9 mouse cellular contexts compared by ENCODE assay signal in genomic region chr11:73326485-73326886, GRCm38 (mm10). TPM values are rescaled to one million over a fixed set of nuclear protein-coding genes. Genes with fewer than 3 reads are reported as not detected.
A peak's percentile ranks its signal among the peaks of the same experiment; 100 is the strongest.
DNase-seq lines count a peak whose midpoint lies in the region; ATAC-seq lines count a peak whose summit lies in the region.
"Had no signal": no experiment of that assay in that cellular context is flagged by ENCODE, and none has a peak within 500 bp of the region (broad histone marks: within the 10 kb centered on the region; RNA-seq: fewer than 3 reads in every experiment).

No protein-coding gene starts in this region.

- H3K27me3 ChIP-seq in liver, embryonic 15.5 days: no peaks in the 10 kb centered on the region

- H3K4me2 ChIP-seq in liver, embryonic 15.5 days: peak overlapping the region; percentile 4; the same call in 1 of the 2 replicates

- H3K36me3 ChIP-seq in liver, embryonic 15.5 days (replicated peaks): no peaks in the 10 kb centered on the region

- H3K9me3 ChIP-seq in liver, embryonic 15.5 days (replicated peaks): no peaks in the 10 kb centered on the region

- DNase-seq in urinary bladder, postnatal 25 days (ENCODE audit: low spot score): peak; percentile 5
- DNase-seq in urinary bladder, adult 2 months (ENCODE audit: low spot score): no peak
- peak; percentile 92 for DNase-seq in kidney, adult 11 months
- DNase-seq in thymus, adult 18-20 months: no peak
- no peak for DNase-seq in cerebellum, postnatal 25 days
- no peak for DNase-seq in cerebellum, postnatal 4 days (ENCODE audit: low spot score in 2 of 2)

- no peak overlapping the region for H3K9ac ChIP-seq in liver, embryonic 15.5 days

- no peaks in the 10 kb centered on the region for H3K4me1 ChIP-seq in liver, embryonic 15.5 days (replicated peaks)

- peak; percentile 79 for ATAC-seq in liver, embryonic 15.5 days (ENCODE audit: insufficient read depth)

- peak overlapping the region; percentile 68 for H3K27ac ChIP-seq in liver, embryonic 15.5 days (replicated peaks)

- 27% methylated on average over 12 of the region's 12 CpGs for WGBS in liver, embryonic 15.5 days (ENCODE audit: insufficient replicate concordance)

- peak overlapping the region; percentile 33 for H3K4me3 ChIP-seq in liver, embryonic 15.5 days (replicated peaks)

RNA-seq across cellular contexts. Expression of gene Aspa, which starts 2.9 kb away (rescaled TPM):
- polyA plus RNA-seq in urinary bladder, adult 2 months (2012; rRNA removed): 23.8 and 25.8 TPM in 2 replicates
- polyA plus RNA-seq in liver, embryonic 15.5 days (2015; fragmentation: Nextera tagmentation; extraction: Ambion mirVana): 2.6 and 3.5 TPM in 2 replicates

RNA-seq across cellular contexts. Expression of gene Gm49340, which starts 3.1 kb away (rescaled TPM):
- polyA plus RNA-seq in urinary bladder, adult 2 months (2012; rRNA removed): not detected in 2 replicates
- polyA plus RNA-seq in liver, embryonic 15.5 days (2015; fragmentation: Nextera tagmentation; extraction: Ambion mirVana): 0.13 TPM in 1 of 2 replicates, not detected in the other
- polyA plus RNA-seq: brain, embryonic 14.5 days; heart, postnatal 0 days had no signal

RNA-seq across cellular contexts. Expression of gene Spata22, which starts 3.1 kb away (rescaled TPM):
- 0.21 and 0.44 TPM in 2 replicates for polyA plus RNA-seq in urinary bladder, adult 2 months (2012; rRNA removed)
- polyA plus RNA-seq in liver, embryonic 15.5 days (2015; fragmentation: Nextera tagmentation; extraction: Ambion mirVana): 2.5 and 2.8 TPM in 2 replicates
- polyA plus RNA-seq: heart, postnatal 0 days had no signal

RNA-seq across cellular contexts. Expression of gene Olfr20, which starts 24.1 kb away (rescaled TPM):
- 0.04 and 0.10 TPM in 2 replicates for polyA plus RNA-seq in urinary bladder, adult 2 months (2012; rRNA removed)
- polyA plus RNA-seq in liver, embryonic 15.5 days (2015; fragmentation: Nextera tagmentation; extraction: Ambion mirVana): 0.25 TPM in 1 of 2 replicates, not detected in the other
- polyA plus RNA-seq: brain, embryonic 14.5 days; heart, postnatal 0 days had no signal

RNA-seq across cellular contexts. Expression of gene Olfr376, which starts 44.6 kb away (rescaled TPM):
- polyA plus RNA-seq in urinary bladder, adult 2 months (2012; rRNA removed): not detected in 2 replicates
- polyA plus RNA-seq in liver, embryonic 15.5 days (2015; fragmentation: Nextera tagmentation; extraction: Ambion mirVana): not detected in 2 replicates
- polyA plus RNA-seq: brain, embryonic 14.5 days; heart, postnatal 0 days had no signal

Comparison
In these comparisons a context has a peak if more than half of its experiments do, and no peak if none do; other contexts are left out.
1. DNase-seq: peak in urinary bladder, postnatal 25 days (single experiment) and kidney, adult 11 months (single experiment); none in urinary bladder, adult 2 months (single experiment), thymus, adult 18-20 months (0 of 2), cerebellum, postnatal 25 days (0 of 2) and cerebellum, postnatal 4 days (0 of 2).